Mouse (Mus musculus): ENCODE results near the gene Slc44a1.

DNA sequence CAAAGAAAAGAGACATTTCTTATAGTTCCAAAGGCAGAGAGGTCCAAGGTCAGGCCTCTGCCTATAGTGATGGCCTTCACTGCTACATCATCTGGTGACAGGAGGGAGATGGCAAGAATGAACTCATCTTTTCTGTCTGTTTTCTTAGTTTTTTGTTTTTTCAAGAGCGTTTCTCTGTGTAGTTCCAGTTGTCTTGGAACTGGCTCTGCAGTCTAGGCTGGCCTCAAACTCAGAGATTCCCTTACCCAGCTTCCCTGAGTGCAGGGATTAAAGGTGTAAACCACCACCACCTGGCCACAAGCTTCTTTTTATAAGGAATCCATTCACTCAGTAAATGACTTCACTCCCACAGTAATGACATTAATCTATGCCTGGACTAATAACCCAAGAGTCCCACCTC lies 148.7 kb downstream of the Slc44a1 start:
- TF ChIP-seq CTCF (IDR thresholded peaks at IDR 0.05; ENCODE audit: low read depth, low read length) (no peak), POLR2A (IDR thresholded peaks at IDR 0.05; ENCODE audit: borderline replicate concordance, low read depth, low read length) (no peak)
